Mouse (Mus musculus) heart, postnatal 0 days (tissue): ENCODE results near the gene Cds1.

Experiments used
- CTCF ChIP-seq: IDR thresholded peaks from 2 replicates; pipeline ENCODE4 v1.5.1; 2016; ENCODE audit warnings: antibody characterized with exemption, control low read depth, low read depth
- EP300 ChIP-seq: IDR thresholded peaks from 2 replicates; pipeline ENCODE4 v1.6.1; 2016; ENCODE audit warnings: antibody characterized with exemption, low read depth

- no peak for TF ChIP-seq CTCF
- TF ChIP-seq EP300: no peak
Measured at GRCm38 (mm10) chr5:101833875-101834274, 68.9 kb downstream of the Cds1 start.
